Mouse (Mus musculus): ENCODE measurements around the gene Pla2g2c. TPM values are rescaled to one million over a fixed set of nuclear protein-coding genes. Genes with fewer than 3 reads are reported as not detected.

Gene Pla2g2c
- polyA plus RNA-seq, 1 experiment from 2014 or later, result 0.25 TPM

DNA sequence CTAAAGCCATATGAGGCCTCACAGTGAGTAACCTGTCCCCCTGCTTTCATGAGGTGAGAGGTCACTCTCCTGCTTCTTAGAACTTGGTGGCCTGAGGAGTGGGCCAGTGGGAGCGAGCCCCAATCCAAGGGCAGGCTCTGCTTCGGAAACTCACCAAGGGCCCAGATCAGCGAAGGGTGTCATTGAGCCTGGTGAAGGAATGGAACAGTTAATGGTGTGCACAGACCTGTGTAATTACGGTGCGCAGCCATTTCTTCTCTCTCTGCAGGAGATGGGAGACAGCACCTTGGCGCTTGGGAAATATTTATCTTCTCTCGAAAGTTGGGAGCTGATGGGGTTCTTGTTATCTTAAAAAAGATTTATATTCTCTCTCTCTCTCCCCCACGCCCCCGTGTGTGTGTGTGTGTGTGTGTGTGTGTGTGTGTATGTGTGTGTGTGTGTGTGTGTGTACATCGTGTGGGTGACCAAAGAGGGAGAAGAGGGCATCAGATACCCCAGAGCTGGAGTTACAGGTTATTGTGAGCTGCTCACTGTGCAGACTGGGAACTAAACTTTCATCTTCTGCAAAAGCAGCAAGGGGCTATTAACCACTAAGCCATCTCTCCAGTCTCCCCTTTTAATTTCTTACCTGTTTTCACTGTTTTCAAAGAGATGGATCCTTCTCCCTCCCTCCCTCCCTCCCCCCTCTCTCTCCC, 27.3 kb upstream of the Pla2g2c start:
- Histone ChIP-seq H3K4me1 (replicated peaks) (0 out of 2 replicates have a peak, but pooled peaks cover 2% of the 10 kb centered on the region), H3K4me3 (replicated peaks) (no peak overlapping the region), H3K27ac (no peak overlapping the region), H3K36me3 (no peaks in the 10 kb centered on the region), H3K9me3 (no peaks in the 10 kb centered on the region), H3K4me2 (replicated peaks) (no peak overlapping the region), H3K9ac (no peak overlapping the region), H3K27me3 (replicated peaks) (no peaks in the 10 kb centered on the region; the same call in 1 of the 2 replicates)
- peak; percentile 31; the same call in 1 of the 2 replicates for ATAC-seq
- WGBS, result 36% methylated on average over 10 of the region's 10 CpGs

DNA sequence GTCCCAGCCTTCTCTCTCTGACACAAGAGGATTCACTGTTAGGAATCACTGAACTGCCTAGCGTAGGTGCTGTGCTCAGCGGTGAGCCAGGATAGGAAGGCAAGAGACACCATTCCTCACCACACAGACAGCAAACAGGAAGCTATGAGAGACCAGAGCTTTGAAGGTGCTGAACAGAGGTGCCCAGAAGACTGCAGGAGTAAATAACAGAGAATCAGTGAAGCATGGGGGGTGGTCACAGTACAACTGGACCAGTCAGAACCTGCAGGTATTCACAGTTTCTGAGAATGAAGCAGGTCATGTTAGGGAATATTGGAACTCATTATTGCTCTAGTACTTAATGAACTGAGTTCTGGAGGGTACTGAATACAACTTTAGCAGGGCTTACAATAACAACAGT, 26.3 kb upstream of the Pla2g2c start:
- Histone ChIP-seq H3K36me3 (no peaks in the 10 kb centered on the region), H3K27ac (no peak overlapping the region)
- ATAC-seq, result no peak

DNA sequence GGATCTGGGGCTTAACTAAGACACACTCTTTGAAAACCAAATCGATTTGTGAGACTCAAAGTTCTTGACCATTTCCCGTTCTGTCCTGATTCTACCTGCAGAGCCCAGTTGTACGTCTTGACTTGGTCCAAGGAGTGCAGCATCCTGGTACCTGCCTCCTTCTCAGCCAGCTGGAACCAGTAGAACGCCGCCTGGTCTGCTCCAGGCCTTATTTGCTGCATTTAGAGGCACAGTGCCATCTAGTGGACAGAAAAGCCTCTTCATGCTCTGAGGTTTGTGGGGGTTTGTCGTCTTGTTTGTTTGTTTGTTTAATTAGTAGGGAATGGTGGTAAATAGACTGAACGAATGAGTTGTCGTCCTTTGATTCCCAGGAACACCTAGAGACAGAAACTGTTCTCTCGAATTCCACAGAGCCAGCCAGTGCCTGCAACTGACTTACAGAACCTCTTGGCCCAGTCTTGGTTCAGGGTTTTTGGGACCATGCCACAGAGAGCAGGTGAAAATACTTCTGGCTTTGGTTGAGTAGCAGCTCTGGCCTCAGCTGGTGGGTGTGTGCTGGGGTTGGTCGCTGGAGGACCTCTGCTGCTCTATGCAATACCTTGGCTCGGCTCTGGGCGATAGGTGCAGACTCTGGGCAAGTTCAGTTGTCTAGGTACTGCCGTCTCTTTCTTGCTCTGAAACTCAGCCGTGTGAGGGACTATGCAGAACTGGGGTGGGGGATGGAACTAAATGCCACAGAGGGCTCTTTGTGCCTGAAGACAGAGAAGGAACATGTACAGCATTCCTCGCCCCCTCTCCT, 24.2 kb upstream of the Pla2g2c start:
- H3K9ac ChIP-seq, result no peak overlapping the region
- ATAC-seq, result peak; percentile 71

More for the DNA sequence above, 26.3 kb upstream of the Pla2g2c start:
- H3K9me3 ChIP-seq, result no peaks in the 10 kb centered on the region
- no peak overlapping the region for H3K4me2 ChIP-seq (replicated peaks)
- 0 out of 2 replicates have a peak, but pooled peaks cover 2% of the 10 kb centered on the region for H3K4me1 ChIP-seq (replicated peaks)
- no peaks in the 10 kb centered on the region; the same call in 1 of the 2 replicates for H3K27me3 ChIP-seq (replicated peaks)
- 63% methylated on average over 2 of the region's 2 CpGs for WGBS
- H3K9ac ChIP-seq, result no peak overlapping the region
- no peak overlapping the region for H3K4me3 ChIP-seq (replicated peaks)

DNA sequence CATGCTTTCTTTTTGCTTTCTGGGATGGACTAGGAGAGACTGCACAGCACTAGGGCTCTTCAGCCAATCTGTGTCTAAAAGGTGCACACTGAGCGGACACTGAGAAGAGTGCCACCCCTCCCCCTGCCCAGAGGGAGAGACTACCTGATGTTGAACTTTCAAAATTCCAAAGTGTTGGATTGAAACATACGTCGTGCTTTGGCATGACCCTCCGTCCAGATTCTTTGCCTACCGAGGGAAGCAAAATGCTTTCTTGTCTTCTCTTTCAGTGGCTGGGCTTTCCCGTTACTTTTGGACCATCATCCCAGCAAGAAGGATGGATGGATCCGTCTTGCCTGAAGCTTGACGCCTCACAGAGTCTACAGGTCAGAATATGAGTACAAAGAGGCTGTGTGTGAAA, 23.5 kb upstream of the Pla2g2c start:
- Histone ChIP-seq H3K4me2 (replicated peaks) (no peak overlapping the region), H3K4me3 (replicated peaks) (no peak overlapping the region), H3K9me3 (no peaks in the 10 kb centered on the region), H3K9ac (no peak overlapping the region), H3K4me1 (replicated peaks) (0 out of 2 replicates have a peak, but pooled peaks cover 2% of the 10 kb centered on the region), H3K27ac (no peak overlapping the region), H3K36me3 (no peaks in the 10 kb centered on the region), H3K27me3 (replicated peaks) (no peaks in the 10 kb centered on the region)
- ATAC-seq, result no peak
- 64% methylated on average over 8 of the region's 8 CpGs for WGBS

More for the DNA sequence above, 24.2 kb upstream of the Pla2g2c start:
- Histone ChIP-seq H3K4me2 (replicated peaks) (no peak overlapping the region), H3K27ac (no peak overlapping the region), H3K4me3 (replicated peaks) (no peak overlapping the region), H3K4me1 (replicated peaks) (0 out of 2 replicates have a peak, but pooled peaks cover 2% of the 10 kb centered on the region), H3K27me3 (replicated peaks) (no peaks in the 10 kb centered on the region), H3K9me3 (no peaks in the 10 kb centered on the region), H3K36me3 (no peaks in the 10 kb centered on the region)
- 26% methylated on average over 15 of the region's 15 CpGs for WGBS

DNA sequence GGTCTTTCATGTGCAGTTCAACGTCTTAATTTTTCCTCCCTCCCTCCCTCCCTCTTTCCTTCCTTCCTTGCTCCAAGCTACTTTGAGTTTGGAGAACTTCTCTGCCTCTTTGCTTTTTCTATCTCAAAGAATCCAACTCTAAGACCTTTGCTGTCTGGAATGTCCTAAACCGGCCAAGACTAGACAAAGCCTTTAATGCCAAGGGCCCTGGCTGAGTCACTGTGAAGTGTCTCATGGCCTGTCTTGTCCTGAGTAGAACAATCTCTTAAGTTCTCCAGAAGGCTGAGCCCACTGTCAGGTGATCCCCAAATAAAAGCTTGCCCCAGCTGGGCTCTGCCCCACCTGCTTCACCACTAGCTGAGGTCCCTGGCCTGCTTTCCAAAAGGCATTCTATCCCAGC, 22.6 kb upstream of the Pla2g2c start:
- 67% methylated on average over 2 of the region's 2 CpGs for WGBS

DNA sequence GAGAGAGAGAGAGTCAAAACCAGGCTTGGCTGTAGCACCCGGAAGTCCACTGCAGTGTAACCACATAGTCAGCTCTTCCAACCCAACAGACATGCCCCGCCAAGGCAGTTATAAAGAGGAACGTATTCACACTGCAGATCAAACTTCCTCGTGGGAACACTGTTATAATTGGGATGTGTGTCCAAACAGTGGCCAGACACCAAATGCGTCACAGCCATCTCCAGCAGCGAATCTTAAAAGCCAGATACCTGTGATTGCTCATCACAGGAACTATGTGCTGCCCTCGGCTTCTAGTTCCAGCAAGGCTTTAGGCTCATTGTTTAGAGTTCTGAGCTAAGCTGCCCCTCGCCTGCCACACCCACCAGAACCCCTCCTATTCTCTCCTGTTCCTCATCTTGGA, 22.1 kb upstream of the Pla2g2c start:
- Histone ChIP-seq H3K27me3 (replicated peaks) (no peaks in the 10 kb centered on the region), H3K4me3 (replicated peaks) (no peak overlapping the region), H3K4me1 (replicated peaks) (no peaks in the 10 kb centered on the region), H3K9ac (no peak overlapping the region), H3K36me3 (no peaks in the 10 kb centered on the region), H3K9me3 (no peaks in the 10 kb centered on the region), H3K27ac (no peak overlapping the region), H3K4me2 (replicated peaks) (no peak overlapping the region)
- no peak for ATAC-seq
- WGBS, result 68% methylated on average over 8 of the region's 8 CpGs

More for the DNA sequence above, 22.6 kb upstream of the Pla2g2c start:
- no peak for ATAC-seq
- Histone ChIP-seq H3K27me3 (replicated peaks) (no peaks in the 10 kb centered on the region), H3K4me1 (replicated peaks) (0 out of 2 replicates have a peak, but pooled peaks cover 2% of the 10 kb centered on the region), H3K36me3 (no peaks in the 10 kb centered on the region), H3K4me3 (replicated peaks) (no peak overlapping the region), H3K9me3 (no peaks in the 10 kb centered on the region), H3K9ac (no peak overlapping the region), H3K27ac (no peak overlapping the region), H3K4me2 (replicated peaks) (no peak overlapping the region)

DNA sequence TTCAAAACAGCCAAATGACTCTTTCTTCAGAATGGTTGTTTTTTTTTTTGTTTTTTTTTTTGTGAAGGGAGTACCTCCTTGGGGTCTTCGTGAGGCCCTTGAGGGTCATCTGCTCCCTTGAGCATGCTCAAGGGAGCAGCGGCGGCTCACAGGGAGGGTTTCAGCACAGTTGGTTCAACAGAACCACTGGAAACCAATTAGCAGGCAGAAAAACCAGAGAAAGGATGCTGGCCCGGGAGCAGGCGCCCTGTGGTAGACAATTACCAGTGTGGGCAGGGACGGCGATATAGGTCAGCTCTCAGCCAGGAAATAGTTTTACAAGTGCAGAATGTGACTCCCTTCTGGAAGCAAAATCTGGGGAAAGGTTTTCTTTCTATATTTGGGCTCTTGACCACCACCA, 21.0 kb upstream of the Pla2g2c start:
- no peak overlapping the region for H3K27ac ChIP-seq
- ATAC-seq, result no peak
- no peak overlapping the region for H3K4me3 ChIP-seq (replicated peaks)
- no peak overlapping the region for H3K4me2 ChIP-seq (replicated peaks)
- no peaks in the 10 kb centered on the region for H3K27me3 ChIP-seq (replicated peaks)
- no peaks in the 10 kb centered on the region for H3K9me3 ChIP-seq
- H3K4me1 ChIP-seq (replicated peaks), result no peaks in the 10 kb centered on the region
- WGBS, result 69% methylated on average over 7 of the region's 7 CpGs
- no peaks in the 10 kb centered on the region for H3K36me3 ChIP-seq
- H3K9ac ChIP-seq, result no peak overlapping the region

DNA sequence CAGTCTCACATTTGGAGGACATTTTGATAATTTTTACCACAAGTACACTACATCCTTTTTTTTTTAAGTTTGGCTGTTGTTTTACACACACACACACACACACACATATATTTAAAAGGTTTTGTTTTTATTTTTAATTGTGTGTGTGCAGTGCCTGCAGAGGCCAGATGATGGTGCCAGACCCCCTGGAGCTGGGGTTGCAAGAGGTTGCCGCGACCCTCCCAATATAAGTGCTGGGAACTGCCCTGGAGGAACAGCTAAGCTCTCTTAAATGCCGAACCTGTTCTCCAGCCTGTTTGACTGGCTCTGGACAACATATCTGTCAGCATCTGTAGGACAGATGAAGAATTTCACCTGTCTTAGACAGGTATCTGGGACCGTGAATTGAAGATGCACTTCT, 20.4 kb upstream of the Pla2g2c start:
- Histone ChIP-seq H3K27me3 (replicated peaks) (no peaks in the 10 kb centered on the region), H3K9ac (no peak overlapping the region), H3K4me1 (replicated peaks) (no peaks in the 10 kb centered on the region), H3K27ac (no peak overlapping the region), H3K4me2 (replicated peaks) (no peak overlapping the region), H3K9me3 (no peaks in the 10 kb centered on the region), H3K4me3 (replicated peaks) (no peak overlapping the region), H3K36me3 (no peaks in the 10 kb centered on the region)
- no peak for ATAC-seq
- 75% methylated on average over 4 of the region's 4 CpGs for WGBS

DNA sequence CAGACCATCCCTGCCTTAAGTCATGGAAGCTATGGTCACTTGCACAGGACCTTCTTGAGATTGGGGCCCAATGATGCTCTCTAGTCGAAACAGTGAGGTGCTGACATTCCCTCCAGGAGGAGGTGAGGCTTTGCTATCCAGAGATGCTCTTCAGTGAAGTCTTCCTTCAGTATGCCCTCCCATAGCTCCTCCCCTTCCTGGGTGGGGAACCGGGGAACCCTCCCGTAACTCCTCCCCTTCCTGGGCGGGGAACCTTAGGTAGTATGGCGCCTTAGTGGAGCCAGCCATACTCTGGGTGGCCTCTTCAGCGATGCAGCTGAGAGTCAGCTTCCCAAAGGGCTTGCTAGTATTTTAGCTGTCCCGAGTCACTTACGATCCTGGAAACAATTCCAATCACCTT, 18.0 kb upstream of the Pla2g2c start:
- no peaks in the 10 kb centered on the region for H3K27me3 ChIP-seq (replicated peaks)
- WGBS, result 96% methylated on average over 8 of the region's 8 CpGs
- no peaks in the 10 kb centered on the region for H3K9me3 ChIP-seq
- H3K4me3 ChIP-seq (replicated peaks), result no peak overlapping the region
- no peaks in the 10 kb centered on the region for H3K4me1 ChIP-seq (replicated peaks)
- no peak overlapping the region for H3K27ac ChIP-seq
- H3K9ac ChIP-seq, result no peak overlapping the region
- ATAC-seq, result no peak
- no peak overlapping the region for H3K4me2 ChIP-seq (replicated peaks)
- H3K36me3 ChIP-seq, result no peaks in the 10 kb centered on the region

DNA sequence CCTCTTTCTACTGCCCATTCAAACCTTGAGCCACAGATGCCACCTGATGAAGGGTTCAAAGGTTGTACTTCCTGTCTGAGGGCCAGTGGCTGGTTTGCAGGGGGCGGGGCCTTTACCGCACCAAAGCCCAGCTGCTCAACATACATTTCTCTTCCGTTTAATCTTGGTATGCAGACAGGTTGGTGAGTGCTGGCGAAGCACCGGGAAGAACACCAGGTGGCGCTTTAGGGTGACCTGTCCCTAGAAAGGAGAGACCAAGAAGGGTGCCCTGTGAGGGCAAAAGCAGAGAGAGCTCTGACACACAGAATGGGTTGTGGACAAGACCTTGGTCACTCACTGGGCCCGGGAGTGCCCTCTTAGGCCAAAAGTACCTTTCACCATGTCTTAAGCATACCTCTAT, 16.0 kb upstream of the Pla2g2c start:
- ATAC-seq, result peak; percentile 53
- no peak overlapping the region for H3K27ac ChIP-seq

DNA sequence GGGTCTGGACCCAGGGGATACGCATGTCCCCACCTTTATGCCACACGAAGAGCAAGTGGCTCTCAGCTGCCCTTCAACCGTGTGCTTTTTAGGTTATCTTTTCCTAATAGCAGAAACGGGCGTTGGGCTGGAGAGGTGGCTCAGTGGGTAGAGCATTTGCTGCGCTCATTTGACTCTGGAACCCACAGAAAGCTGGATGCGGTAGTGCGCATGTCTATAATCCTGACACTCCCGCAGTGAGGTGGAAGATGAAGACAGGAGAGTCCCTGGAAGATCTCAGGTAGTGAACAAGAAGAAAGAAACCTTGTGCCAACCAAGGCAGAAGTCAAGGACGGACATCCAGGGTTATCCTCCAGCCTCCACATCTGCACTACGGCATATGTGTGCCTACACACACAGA, 15.3 kb upstream of the Pla2g2c start:
- Histone ChIP-seq H3K36me3 (no peaks in the 10 kb centered on the region), H3K4me2 (replicated peaks) (no peak overlapping the region), H3K9me3 (no peaks in the 10 kb centered on the region), H3K27ac (no peak overlapping the region), H3K27me3 (replicated peaks) (no peaks in the 10 kb centered on the region), H3K9ac (no peak overlapping the region), H3K4me1 (replicated peaks) (no peaks in the 10 kb centered on the region), H3K4me3 (replicated peaks) (no peak overlapping the region)
- WGBS, result 82% methylated on average over 11 of the region's 11 CpGs
- ATAC-seq, result no peak

More for the DNA sequence above, 16.0 kb upstream of the Pla2g2c start:
- H3K9ac ChIP-seq, result no peak overlapping the region
- H3K9me3 ChIP-seq, result no peaks in the 10 kb centered on the region
- H3K4me2 ChIP-seq (replicated peaks), result no peak overlapping the region
- 5% methylated on average over 7 of the region's 7 CpGs for WGBS
- H3K4me1 ChIP-seq (replicated peaks), result no peaks in the 10 kb centered on the region
- H3K36me3 ChIP-seq, result no peaks in the 10 kb centered on the region
- H3K27me3 ChIP-seq (replicated peaks), result no peaks in the 10 kb centered on the region
- no peak overlapping the region for H3K4me3 ChIP-seq (replicated peaks)

DNA sequence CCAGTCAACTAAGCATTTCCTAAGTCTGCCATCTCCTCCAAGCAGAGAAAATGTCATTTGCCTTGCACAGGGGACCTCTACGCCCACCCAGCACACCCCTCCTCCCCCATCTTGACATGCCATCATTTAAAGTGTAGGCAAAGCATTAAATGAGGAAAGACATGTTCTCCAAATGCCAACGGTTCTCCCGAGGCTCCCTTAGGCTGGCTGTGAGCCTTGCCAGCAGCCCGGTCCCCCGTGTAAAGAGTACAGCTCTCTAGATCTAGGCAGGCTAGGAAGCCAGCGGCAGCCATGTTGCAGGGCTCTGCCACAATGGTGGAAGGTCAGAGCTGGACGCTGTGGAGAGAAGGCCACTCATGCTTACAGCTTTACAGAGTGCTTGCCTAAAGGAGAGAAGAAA, 14.6 kb upstream of the Pla2g2c start:
- Histone ChIP-seq H3K27me3 (replicated peaks) (no peaks in the 10 kb centered on the region), H3K9ac (no peak overlapping the region), H3K9me3 (no peaks in the 10 kb centered on the region), H3K27ac (no peak overlapping the region), H3K4me1 (replicated peaks) (no peaks in the 10 kb centered on the region), H3K36me3 (no peaks in the 10 kb centered on the region), H3K4me3 (replicated peaks) (no peak overlapping the region), H3K4me2 (replicated peaks) (no peak overlapping the region)
- no peak for ATAC-seq
- WGBS, result 82% methylated on average over 7 of the region's 7 CpGs
